Mouse (Mus musculus) bone marrow macrophage, adult 2 months (primary cell): ENCODE results near the gene Aqp9.

Experiments used
- CTCF ChIP-seq: IDR thresholded peaks from 2 replicates; pipeline ENCODE4 v1.5.1; 2012; ENCODE audit warnings: low read depth, mild to moderate bottlenecking, low read length, moderate library complexity
- POLR2A ChIP-seq: IDR thresholded peaks from 2 replicates; pipeline ENCODE4 v1.6.1; 2012; ENCODE audit warnings: mild to moderate bottlenecking, low read depth, low read length, borderline replicate concordance

DNA sequence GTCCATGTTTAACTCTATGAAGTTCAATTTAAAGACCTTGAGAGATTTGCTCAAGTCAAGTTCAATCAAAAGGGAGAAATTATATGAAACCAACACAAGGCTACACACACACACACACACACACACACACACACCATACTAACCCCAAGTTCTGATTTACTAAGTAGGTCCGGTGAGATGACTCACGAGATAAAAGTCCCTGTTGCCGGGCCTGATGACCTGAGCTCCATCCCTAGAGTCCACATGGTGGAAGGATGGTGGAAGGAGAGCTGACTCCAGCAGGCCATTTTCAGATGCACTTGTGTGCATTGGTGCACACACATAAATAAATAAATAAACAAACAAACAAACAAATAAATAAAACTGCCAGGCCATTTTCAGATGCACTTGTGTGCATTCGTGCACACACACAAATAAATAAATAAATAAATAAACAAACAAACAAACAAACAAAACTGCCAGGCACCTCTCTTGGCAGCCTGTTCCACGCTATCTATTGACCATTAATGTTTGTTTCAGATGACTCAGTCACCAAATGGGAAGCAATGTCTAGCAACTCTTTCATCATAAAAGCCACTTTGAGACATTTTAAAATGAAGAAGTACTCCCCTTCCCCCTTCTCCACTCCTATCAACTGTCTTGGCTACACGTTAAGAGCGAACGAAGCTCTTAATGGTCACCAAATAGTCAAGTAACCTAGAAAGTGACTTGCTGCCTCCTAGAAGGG is 6.2 kb downstream of the Aqp9 start:
- TF ChIP-seq POLR2A (no peak), CTCF (no peak)
